Mouse (Mus musculus): ENCODE results near the gene Htra3. TPM values are rescaled to one million over a fixed set of nuclear protein-coding genes. Genes with fewer than 3 reads are reported as not detected.

The Htra3 gene
- total RNA-seq, 1 experiment, result 0.71 TPM

- no peak for DNase-seq (ENCODE audit: low read depth, low spot score)
- peaks cover 4% of the 10 kb centered on the region; the same call in 1 of the 2 replicates for H3K36me3 ChIP-seq (ENCODE audit: control insufficient read depth, insufficient read depth, low read length, poor library complexity, severe bottlenecking)
- H3K4me1 ChIP-seq (ENCODE audit: control insufficient read depth in 2 of 2, insufficient read depth in 2 of 2, low read length in 2 of 2, poor library complexity in 1 of 2), result peaks cover 3 to 37% of the 10 kb centered on the region in 2 experiments
- in situ Hi-C loops (cut with MboI; ENCODE audit: low sequenced_read_pairs in 2 of 2, unreplicated experiment in 2 of 2), result loop anchor here in 1 of 2 experiments (10.0 kb wide), 1 partner anchor 123 kb away; no protein-coding TSS in a partner anchor
- TF ChIP-seq HCFC1 (IDR thresholded peaks at IDR 0.05; ENCODE audit: borderline replicate concordance, insufficient read depth, low read length) (no peak), ZNF384 (IDR thresholded peaks at IDR 0.05; ENCODE audit: low read depth, low read length) (no peak), CHD2 (IDR thresholded peaks at IDR 0.05; ENCODE audit: low read depth, low read length) (no peak), ZC3H11A (IDR thresholded peaks at IDR 0.05; ENCODE audit: borderline replicate concordance, low read depth, low read length) (no peak)
- no peak overlapping the region; the same call in 1 of the 2 replicates for H3K9ac ChIP-seq (ENCODE audit: insufficient read depth, low read depth, low read length, poor library complexity, severe bottlenecking)
- no peaks in the 10 kb centered on the region for H3K9me3 ChIP-seq (ENCODE audit: control insufficient read depth, insufficient read depth, low read depth, low read length)
- H3K27ac ChIP-seq (ENCODE audit: insufficient read depth, low read depth, low read length, poor library complexity, severe bottlenecking), result no peak overlapping the region; the same call in 1 of the 2 replicates
- no peak overlapping the region for H3K4me3 ChIP-seq (ENCODE audit: insufficient read depth in 1 of 2, low read depth in 1 of 2, low read length in 2 of 2, poor library complexity in 1 of 2, severe bottlenecking in 1 of 2)
Measured at GRCm38 (mm10) chr5:35717455-35717854, 37.9 kb upstream of the Htra3 start.

- peak; percentile 67 for DNase-seq (ENCODE audit: low read depth, low spot score)
- no peak overlapping the region for H3K9ac ChIP-seq (ENCODE audit: insufficient read depth, low read depth, low read length, poor library complexity, severe bottlenecking)
- H3K36me3 ChIP-seq (ENCODE audit: control insufficient read depth, insufficient read depth, low read length, poor library complexity, severe bottlenecking), result peaks cover 5% of the 10 kb centered on the region; the same call in 1 of the 2 replicates
- in situ Hi-C loops (cut with MboI; ENCODE audit: low sequenced_read_pairs in 2 of 2, unreplicated experiment in 2 of 2), result loop anchor here in 1 of 2 experiments (10.0 kb wide), 1 partner anchor 119 kb away; no protein-coding TSS in a partner anchor
- no peak overlapping the region for H3K4me3 ChIP-seq (ENCODE audit: insufficient read depth in 1 of 2, low read depth in 1 of 2, low read length in 2 of 2, poor library complexity in 1 of 2, severe bottlenecking in 1 of 2)
- H3K9me3 ChIP-seq (ENCODE audit: control insufficient read depth, insufficient read depth, low read depth, low read length), result no peaks in the 10 kb centered on the region
- no peak overlapping the region for H3K27ac ChIP-seq (ENCODE audit: insufficient read depth, low read depth, low read length, poor library complexity, severe bottlenecking)
- peak; percentile 85 for TF ChIP-seq MAFK (IDR thresholded peaks at IDR 0.05; ENCODE audit: insufficient read depth, low read depth, low read length)
- no peak for TF ChIP-seq HCFC1 (IDR thresholded peaks at IDR 0.05; ENCODE audit: borderline replicate concordance, insufficient read depth, low read length)
- TF ChIP-seq ZC3H11A (IDR thresholded peaks at IDR 0.05; ENCODE audit: borderline replicate concordance, low read depth, low read length), result peak; percentile 82; the same call in 1 of the 2 replicates
- H3K4me1 ChIP-seq (ENCODE audit: control insufficient read depth in 2 of 2, insufficient read depth in 2 of 2, low read length in 2 of 2, poor library complexity in 1 of 2), result peaks cover 3 to 21% of the 10 kb centered on the region in 2 experiments
Measured at GRCm38 (mm10) chr5:35713649-35714354, 34.2 kb upstream of the Htra3 start.

GRCm38 (mm10) chr5:35712517-35712916, 32.9 kb upstream of the Htra3 start:
- Histone ChIP-seq H3K27ac (ENCODE audit: insufficient read depth, low read depth, low read length, poor library complexity, severe bottlenecking) (no peak overlapping the region), H3K9me3 (ENCODE audit: control insufficient read depth, insufficient read depth, low read depth, low read length) (no peaks in the 10 kb centered on the region), H3K36me3 (ENCODE audit: control insufficient read depth, insufficient read depth, low read length, poor library complexity, severe bottlenecking) (peaks cover 5% of the 10 kb centered on the region; the same call in 1 of the 2 replicates), H3K4me1 (ENCODE audit: control insufficient read depth in 2 of 2, insufficient read depth in 2 of 2, low read length in 2 of 2, poor library complexity in 1 of 2) (peaks cover 2 to 15% of the 10 kb centered on the region in 2 experiments), H3K9ac (ENCODE audit: insufficient read depth, low read depth, low read length, poor library complexity, severe bottlenecking) (no peak overlapping the region), H3K4me3 (ENCODE audit: insufficient read depth in 1 of 2, low read depth in 1 of 2, low read length in 2 of 2, poor library complexity in 1 of 2, severe bottlenecking in 1 of 2) (no peak overlapping the region)
- TF ChIP-seq ZNF384 (IDR thresholded peaks at IDR 0.05; ENCODE audit: low read depth, low read length) (no peak), HCFC1 (IDR thresholded peaks at IDR 0.05; ENCODE audit: borderline replicate concordance, insufficient read depth, low read length) (no peak), MAFK (IDR thresholded peaks at IDR 0.05; ENCODE audit: insufficient read depth, low read depth, low read length) (no peak), CHD2 (IDR thresholded peaks at IDR 0.05; ENCODE audit: low read depth, low read length) (no peak), ZC3H11A (IDR thresholded peaks at IDR 0.05; ENCODE audit: borderline replicate concordance, low read depth, low read length) (no peak)
- DNase-seq (ENCODE audit: low read depth, low spot score), result no peak
- in situ Hi-C loops (cut with MboI; ENCODE audit: low sequenced_read_pairs in 2 of 2, unreplicated experiment in 2 of 2), result loop anchor here in 1 of 2 experiments (10.0 kb wide), 1 partner anchor 118 kb away; no protein-coding TSS in a partner anchor

- H3K9ac ChIP-seq (ENCODE audit: insufficient read depth, low read depth, low read length, poor library complexity, severe bottlenecking), result no peak overlapping the region
- no peaks in the 10 kb centered on the region for H3K9me3 ChIP-seq (ENCODE audit: control insufficient read depth, insufficient read depth, low read depth, low read length)
- H3K27ac ChIP-seq (ENCODE audit: insufficient read depth, low read depth, low read length, poor library complexity, severe bottlenecking), result no peak overlapping the region
- peaks cover 2 to 8% of the 10 kb centered on the region in 2 experiments; a peak in 3 of 4 replicates for H3K4me1 ChIP-seq (ENCODE audit: control insufficient read depth in 2 of 2, insufficient read depth in 2 of 2, low read length in 2 of 2, poor library complexity in 1 of 2)
- TF ChIP-seq ZC3H11A (IDR thresholded peaks at IDR 0.05; ENCODE audit: borderline replicate concordance, low read depth, low read length) (no peak), CHD2 (IDR thresholded peaks at IDR 0.05; ENCODE audit: low read depth, low read length) (no peak)
- no peak overlapping the region for H3K4me3 ChIP-seq (ENCODE audit: insufficient read depth in 1 of 2, low read depth in 1 of 2, low read length in 2 of 2, poor library complexity in 1 of 2, severe bottlenecking in 1 of 2)
- in situ Hi-C loops (cut with MboI; ENCODE audit: low sequenced_read_pairs in 2 of 2, unreplicated experiment in 2 of 2), result loop anchor here in 1 of 2 experiments (10.0 kb wide), 1 partner anchor 116 kb away; no protein-coding TSS in a partner anchor
- peaks cover 2% of the 10 kb centered on the region; the same call in 1 of the 2 replicates for H3K36me3 ChIP-seq (ENCODE audit: control insufficient read depth, insufficient read depth, low read length, poor library complexity, severe bottlenecking)
- DNase-seq (ENCODE audit: low read depth, low spot score), result no peak
Measured at GRCm38 (mm10) chr5:35710931-35711330, 31.3 kb upstream of the Htra3 start.
